ENCODE assay signal across 11 mouse cellular contexts in genomic region chr12:112737761-112738160, GRCm38 (mm10). TPM values are rescaled to one million over a fixed set of nuclear protein-coding genes. Genes with fewer than 3 reads are reported as not detected.
DNase-seq lines count a peak whose midpoint lies in the region; ATAC-seq and TF ChIP-seq lines count a peak whose summit lies in the region.
"Had no signal": no experiment of that assay in that cellular context is flagged by ENCODE, and none has a peak within 500 bp of the region (broad histone marks: within the 10 kb centered on the region; RNA-seq: fewer than 3 reads in every experiment).

No protein-coding gene starts in this region.

- H3K27ac ChIP-seq in limb, embryonic 14.5 days (replicated peaks; ENCODE audit: low read depth, low read length), result no peak overlapping the region
- H3K27ac ChIP-seq in forebrain, embryonic 11.5 days (ENCODE audit: low read depth, low read length), result no peak overlapping the region
- no peak overlapping the region for H3K27ac ChIP-seq in hindbrain, embryonic 16.5 days (ENCODE audit: low read depth, low read length)
- H3K27ac ChIP-seq: heart, embryonic 10.5 days had no signal

- H3K36me3 ChIP-seq in limb, embryonic 14.5 days (ENCODE audit: control insufficient read depth, insufficient read depth, low read length), result peaks cover 79% of the 10 kb centered on the region
- H3K36me3 ChIP-seq in forebrain, embryonic 11.5 days (ENCODE audit: control insufficient read depth, insufficient read depth, low read length), result no peaks in the 10 kb centered on the region
- H3K36me3 ChIP-seq in hindbrain, embryonic 16.5 days (ENCODE audit: control insufficient read depth, insufficient read depth, low read length), result peaks cover 47% of the 10 kb centered on the region

- H3K27me3 ChIP-seq in limb, embryonic 14.5 days (ENCODE audit: control insufficient read depth, insufficient read depth, low read length), result no peaks in the 10 kb centered on the region
- no peaks in the 10 kb centered on the region for H3K27me3 ChIP-seq in forebrain, embryonic 11.5 days (ENCODE audit: control insufficient read depth, insufficient read depth, low read length)
- no peaks in the 10 kb centered on the region for H3K27me3 ChIP-seq in hindbrain, embryonic 16.5 days (replicated peaks; ENCODE audit: control insufficient read depth, insufficient read depth, low read length)

- DNase-seq in adrenal gland, adult 18-20 months (ENCODE audit: low spot score in 2 of 2), result peak; percentile 50 to 56
- DNase-seq in adrenal gland, postnatal 4 days (ENCODE audit: low spot score in 2 of 2), result no peak
- peak; percentile 66 for DNase-seq in ovary, adult 18-20 months (ENCODE audit: low spot score)
- no peak for DNase-seq in ovary, postnatal 14 days (ENCODE audit: low spot score)
- peak; percentile 97 to 98 for DNase-seq in cerebellum, postnatal 25 days
- no peak for DNase-seq in limb, embryonic 14.5 days (ENCODE audit: low spot score)
- no peak for DNase-seq in forebrain, embryonic 11.5 days (ENCODE audit: low spot score)
- DNase-seq: liver had no signal

- no peaks in the 10 kb centered on the region for H3K4me1 ChIP-seq in limb, embryonic 14.5 days (ENCODE audit: control insufficient read depth, insufficient read depth, low read length)
- H3K4me1 ChIP-seq in forebrain, embryonic 11.5 days (replicated peaks; ENCODE audit: control insufficient read depth, insufficient read depth, low read length), result no peaks in the 10 kb centered on the region
- peaks cover 4% of the 10 kb centered on the region; the same call in 1 of the 2 replicates for H3K4me1 ChIP-seq in hindbrain, embryonic 16.5 days (ENCODE audit: control insufficient read depth, insufficient read depth, low read depth, low read length)

- ATAC-seq in limb, embryonic 14.5 days (ENCODE audit: low FRiP score, low read depth), result no peak
- no peak for ATAC-seq in forebrain, embryonic 11.5 days (replicated peaks; ENCODE audit: low FRiP score)
- ATAC-seq in hindbrain, embryonic 16.5 days, result no peak
- ATAC-seq: intestine, postnatal 0 days had no signal

- no peak overlapping the region for H3K4me2 ChIP-seq in limb, embryonic 14.5 days (replicated peaks; ENCODE audit: low read depth, low read length, severe bottlenecking)
- H3K4me2 ChIP-seq in forebrain, embryonic 11.5 days (ENCODE audit: low read depth, low read length, severe bottlenecking), result no peak overlapping the region
- H3K4me2 ChIP-seq in hindbrain, embryonic 16.5 days (ENCODE audit: low read length), result no peak overlapping the region

- WGBS in limb, embryonic 14.5 days, result 90% methylated on average over 14 of the region's 14 CpGs
- 94% methylated on average over 14 of the region's 14 CpGs for WGBS in forebrain, embryonic 11.5 days
- 78% methylated on average over 14 of the region's 14 CpGs for WGBS in hindbrain, embryonic 16.5 days

- no peaks in the 10 kb centered on the region for H3K9me3 ChIP-seq in limb, embryonic 14.5 days (ENCODE audit: control insufficient read depth, low read length)
- no peaks in the 10 kb centered on the region for H3K9me3 ChIP-seq in forebrain, embryonic 11.5 days (ENCODE audit: control insufficient read depth, low read length)
- H3K9me3 ChIP-seq in hindbrain, embryonic 16.5 days (ENCODE audit: control insufficient read depth, low read length), result no peaks in the 10 kb centered on the region
- H3K9me3 ChIP-seq: heart, embryonic 10.5 days had no signal

- TF ChIP-seq POLR2A in limb, embryonic 14.5 days (IDR thresholded peaks at IDR 0.05; ENCODE audit: borderline replicate concordance, extremely low read depth, insufficient read depth, insufficient read length), result no peak

- 0 out of 2 replicates have a peak overlapping the region, but pooled peaks have one; percentile 2 for H3K9ac ChIP-seq in limb, embryonic 14.5 days (ENCODE audit: low read depth, low read length, severe bottlenecking)
- H3K9ac ChIP-seq in forebrain, embryonic 11.5 days (ENCODE audit: low read length), result no peak overlapping the region
- no peak overlapping the region for H3K9ac ChIP-seq in hindbrain, embryonic 16.5 days (ENCODE audit: low read depth, low read length)

- no peak overlapping the region for H3K4me3 ChIP-seq in limb, embryonic 14.5 days (replicated peaks; ENCODE audit: low read length)
- no peak overlapping the region for H3K4me3 ChIP-seq in forebrain, embryonic 11.5 days (ENCODE audit: low read depth, low read length)
- no peak overlapping the region for H3K4me3 ChIP-seq in hindbrain, embryonic 16.5 days (ENCODE audit: low read length)
- H3K4me3 ChIP-seq: heart, embryonic 10.5 days had no signal

RNA-seq across cellular contexts. Expression of gene Cep170b, which starts 17.5 kb away (rescaled TPM):
- total RNA-seq in adrenal gland, adult 18-20 months (2021), result 10 to 100 TPM; 36.4 to 48.5 TPM
- 10 to 100 TPM; 49.2 to 56.6 TPM for total RNA-seq in adrenal gland, postnatal 4 days (2021)
- polyA plus RNA-seq in limb, embryonic 14.5 days (2012; rRNA removed), result 30.1 and 36.9 TPM in 2 replicates
- polyA plus RNA-seq in limb, embryonic 14.5 days (2014; fragmentation: Nextera tagmentation; extraction: Ambion mirVana), result 21.3 and 23.6 TPM in 2 replicates
- 12.6 and 15.2 TPM in 2 replicates for polyA plus RNA-seq in forebrain, embryonic 11.5 days (2014; fragmentation: Nextera tagmentation; extraction: Ambion mirVana)
- polyA plus RNA-seq in hindbrain, embryonic 16.5 days (2015; fragmentation: Nextera tagmentation; extraction: Ambion mirVana), result 29.5 and 30.6 TPM in 2 replicates

RNA-seq across cellular contexts. Expression of gene Pld4, which starts 22.7 kb away (rescaled TPM):
- 10 to 100 TPM; 11.2 to 18.1 TPM for total RNA-seq in adrenal gland, adult 18-20 months (2021)
- 10 to 100 TPM; 11.8 to 15.2 TPM for total RNA-seq in adrenal gland, postnatal 4 days (2021)
- 15.7 and 16.9 TPM in 2 replicates for polyA plus RNA-seq in limb, embryonic 14.5 days (2012; rRNA removed)
- 13.4 and 14.0 TPM in 2 replicates for polyA plus RNA-seq in limb, embryonic 14.5 days (2014; fragmentation: Nextera tagmentation; extraction: Ambion mirVana)
- 3.7 and 4.1 TPM in 2 replicates for polyA plus RNA-seq in forebrain, embryonic 11.5 days (2014; fragmentation: Nextera tagmentation; extraction: Ambion mirVana)
- 5.6 and 7.0 TPM in 2 replicates for polyA plus RNA-seq in hindbrain, embryonic 16.5 days (2015; fragmentation: Nextera tagmentation; extraction: Ambion mirVana)

RNA-seq across cellular contexts. Expression of gene Zbtb42, which starts 59.1 kb away (rescaled TPM):
- 1 to 10 TPM; 4.5 to 6.9 TPM for total RNA-seq in adrenal gland, adult 18-20 months (2021)
- total RNA-seq in adrenal gland, postnatal 4 days (2021), result 1 to 10 TPM; 6.4 to 6.8 TPM
- polyA plus RNA-seq in limb, embryonic 14.5 days (2012; rRNA removed), result 2.5 and 3.3 TPM in 2 replicates
- polyA plus RNA-seq in limb, embryonic 14.5 days (2014; fragmentation: Nextera tagmentation; extraction: Ambion mirVana), result 1.9 and 2.5 TPM in 2 replicates
- 4.4 and 5.3 TPM in 2 replicates for polyA plus RNA-seq in forebrain, embryonic 11.5 days (2014; fragmentation: Nextera tagmentation; extraction: Ambion mirVana)
- 2.4 and 4.0 TPM in 2 replicates for polyA plus RNA-seq in hindbrain, embryonic 16.5 days (2015; fragmentation: Nextera tagmentation; extraction: Ambion mirVana)

Comparison
In these comparisons a context has a peak if more than half of its experiments do, and no peak if none do; other contexts are left out.
1. DNase-seq: peak in adrenal gland, adult 18-20 months (2 of 2), ovary, adult 18-20 months (single experiment) and cerebellum, postnatal 25 days (2 of 2); none in adrenal gland, postnatal 4 days (0 of 2), ovary, postnatal 14 days (single experiment), limb, embryonic 14.5 days (single experiment) and forebrain, embryonic 11.5 days (single experiment).